Mouse (Mus musculus) kidney, postnatal 36 days (tissue): ENCODE data around the gene 6720489N17Rik.
"Not testable (repeated sequence)": the region's sequence is repeated elsewhere in the genome, so short reads cannot be mapped to it uniquely, and the experiment has no call there.

Source experiments
- DNase-seq, 2 experiments: peaks; one replicate each; pipeline ENCODE4 v3.0.0; 2021 to 2022; ENCODE audit warnings: mixed read lengths in 2 of 2

Gene 6720489N17Rik

GRCm38 (mm10) chr13:62623577-62624276 is at the start of gene 6720489N17Rik:
TSS of gene 6720489N17Rik (minus strand) at chr13:62624182.
- peak; percentile 82 to 84 for DNase-seq

DNA sequence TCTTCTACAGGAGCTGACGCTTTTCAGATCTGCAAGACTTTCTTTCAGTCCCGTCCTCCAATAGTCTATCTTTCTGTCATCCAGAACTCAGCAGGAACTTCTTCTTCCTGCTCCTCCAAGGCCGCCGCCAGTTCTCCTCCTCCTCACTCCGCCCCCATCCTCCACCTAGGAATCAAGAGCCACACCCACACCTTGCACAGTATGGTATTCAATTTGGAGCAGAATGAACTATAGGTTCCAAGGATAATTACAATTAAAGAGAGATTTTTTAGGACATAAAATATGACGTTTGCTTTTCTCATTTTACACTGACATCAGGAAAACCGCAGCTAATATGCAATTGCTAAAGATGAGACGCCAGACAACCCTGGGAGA is 29.4 kb upstream of the 6720489N17Rik start:
- no peak for DNase-seq

GRCm38 (mm10) chr13:62652681-62653368 is 28.8 kb upstream of the 6720489N17Rik start:
- DNase-seq: peak; percentile 74 to 89

DNA sequence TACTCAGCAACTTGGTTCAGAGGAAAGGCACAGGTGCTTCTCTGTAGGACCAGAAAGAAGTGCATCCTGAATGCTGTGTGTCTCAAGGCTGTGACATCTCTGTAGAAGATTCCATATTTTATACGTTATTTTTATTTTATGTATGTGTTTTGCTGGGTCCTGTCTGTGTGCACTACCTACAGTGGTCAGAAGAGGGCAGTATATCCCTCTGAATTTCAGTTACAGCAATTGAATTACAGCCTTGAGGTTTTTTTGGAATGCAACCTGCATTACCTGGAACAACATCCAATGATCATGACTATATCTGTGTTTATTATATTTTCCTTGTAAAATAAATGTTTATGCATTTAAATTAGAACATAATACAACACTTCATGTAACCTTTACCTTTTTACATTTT is 3.1 kb upstream of the 6720489N17Rik start:
- peak; percentile 14 to 53 for DNase-seq

- not testable (repeated sequence) for DNase-seq
Measured at GRCm38 (mm10) chr13:62624277-62624665, 289 bp upstream of the 6720489N17Rik start.

GRCm38 (mm10) chr13:62617449-62617848 is 6.5 kb downstream of the 6720489N17Rik start:
- not testable (repeated sequence) for DNase-seq

DNA sequence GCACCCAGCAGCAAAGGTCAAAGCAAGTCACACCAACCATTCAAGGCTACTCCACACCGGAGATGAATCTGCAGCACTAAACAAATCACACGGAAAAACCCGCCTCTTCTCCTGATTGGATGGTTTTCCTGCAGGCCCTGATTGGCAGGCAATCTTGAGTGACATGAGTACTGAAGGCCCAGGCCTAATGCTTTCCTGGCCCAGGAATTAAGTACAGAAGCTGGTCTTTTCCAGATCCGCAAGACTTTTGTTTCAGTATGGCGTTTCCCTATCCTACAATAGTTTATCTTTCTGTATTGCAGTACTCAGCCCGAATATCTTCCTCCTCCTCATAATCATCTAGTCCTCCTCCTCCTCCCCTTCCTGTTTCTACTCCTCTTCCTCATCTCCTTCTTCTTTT is 52.9 kb downstream of the 6720489N17Rik start, which contains the start of gene Zfp934:
Gene Zfp934, minus strand, starts transcription at position 101 of the 400 bp plus-strand sequence.
- DNase-seq: not testable (repeated sequence)

- peak; percentile 4 to 44 for DNase-seq
Measured at GRCm38 (mm10) chr13:62561696-62562095, 62.3 kb downstream of the 6720489N17Rik start.

- peak; percentile 69 to 70 for DNase-seq
Measured at GRCm38 (mm10) chr13:62558189-62559110, 65.5 kb downstream of the 6720489N17Rik start, which contains the start of gene Zfp935. TSS of gene Zfp935 (minus strand) at chr13:62558511.
